Mouse (Mus musculus) mouse embryonic stem cell (cell line): ENCODE measurements around the gene Rreb1.

ENCODE experiments used
- in situ Hi-C, 2 experiments: fragments of 300-500 bp; cut with MboI; formaldehyde crosslinking; loops; 1 replicate in 1 of 2; 3 replicates in 1 of 2; pipeline ENCODE4 v1.14.3; 2019 to 2020; ENCODE audit warnings: low sequenced_read_pairs in 2 of 2, low pct_unique_long_range_greater_than_20kb in 1 of 2, mixed read lengths in 1 of 2; ENCODE audit not compliant: unreplicated experiment in 1 of 2

Rreb1 gene

GRCm38 (mm10) chr13:37860789-37861188, 82.6 kb downstream of the Rreb1 start:
- in situ Hi-C loops: no loop called here

- in situ Hi-C loops: no loop called here
These were observed 84.3 kb downstream of the Rreb1 start for GRCm38 (mm10) chr13:37862492-37862891.

GRCm38 (mm10) chr13:37863643-37864042, 85.4 kb downstream of the Rreb1 start:
- in situ Hi-C loops: no loop called here

GRCm38 (mm10) chr13:37864697-37865096, 86.5 kb downstream of the Rreb1 start:
- in situ Hi-C loops: no loop called here

GRCm38 (mm10) chr13:37866296-37866695, 88.1 kb downstream of the Rreb1 start:
- in situ Hi-C loops: no loop called here

- in situ Hi-C loops: no loop called here
These were observed 88.6 kb downstream of the Rreb1 start for GRCm38 (mm10) chr13:37866846-37867245.

GRCm38 (mm10) chr13:37870118-37870908, 92.1 kb downstream of the Rreb1 start:
- in situ Hi-C loops: no loop called here

GRCm38 (mm10) chr13:37872142-37872835, 94.1 kb downstream of the Rreb1 start:
- in situ Hi-C loops: no loop called here

- in situ Hi-C loops: no loop called here
These were observed 95.1 kb downstream of the Rreb1 start for GRCm38 (mm10) chr13:37873125-37873891.

GRCm38 (mm10) chr13:37875919-37876318, 97.7 kb downstream of the Rreb1 start:
- in situ Hi-C loops: no loop called here

- in situ Hi-C loops: no loop called here
These were observed 98.2 kb downstream of the Rreb1 start for GRCm38 (mm10) chr13:37876366-37876765.

GRCm38 (mm10) chr13:37876836-37877235, 98.6 kb downstream of the Rreb1 start:
- in situ Hi-C loops: no loop called here

GRCm38 (mm10) chr13:37877241-37877640, 99.0 kb downstream of the Rreb1 start:
- in situ Hi-C loops: no loop called here

- in situ Hi-C loops: no loop called here
These were observed 100.7 kb downstream of the Rreb1 start for GRCm38 (mm10) chr13:37878918-37879331.

GRCm38 (mm10) chr13:37879556-37879955, 101.4 kb downstream of the Rreb1 start:
- in situ Hi-C loops: no loop called here

- in situ Hi-C loops: no loop called here
These were observed 101.8 kb downstream of the Rreb1 start for GRCm38 (mm10) chr13:37880035-37880434.

GRCm38 (mm10) chr13:37880581-37881130, 102.5 kb downstream of the Rreb1 start:
- in situ Hi-C loops: no loop called here

GRCm38 (mm10) chr13:37882521-37882920, 104.3 kb downstream of the Rreb1 start:
- in situ Hi-C loops: no loop called here

- in situ Hi-C loops: no loop called here
These were observed 104.8 kb downstream of the Rreb1 start for GRCm38 (mm10) chr13:37883008-37883407.
